Mouse (Mus musculus) layer of hippocampus, postnatal 25 days (tissue): ENCODE results near the gene Zfp280d. TPM values are rescaled to one million over a fixed set of nuclear protein-coding genes. Genes with fewer than 3 reads are reported as not detected.
A peak's percentile ranks its signal among the peaks of the same experiment; 100 is the strongest.
"Not testable (repeated sequence)": the region's sequence is repeated elsewhere in the genome, so short reads cannot be mapped to it uniquely, and the experiment has no call there.

ENCODE experiments used
- DNase-seq, 2 experiments: peaks; one replicate each; pipeline ENCODE4 v3.0.0; 2022; ENCODE audit warnings: mixed read lengths in 2 of 2, low spot score in 1 of 2; ENCODE audit errors: extremely low spot score in 1 of 2
- total RNA-seq, 2 experiments: library from RNA; stranded (reverse); gene quantifications; 2 replicates each; pipeline ENCODE4 v1.2.3; 2021

Gene Zfp280d
- total RNA-seq, 2 experiments from 2014 or later = 42.3 to 54.1 TPM

DNA sequence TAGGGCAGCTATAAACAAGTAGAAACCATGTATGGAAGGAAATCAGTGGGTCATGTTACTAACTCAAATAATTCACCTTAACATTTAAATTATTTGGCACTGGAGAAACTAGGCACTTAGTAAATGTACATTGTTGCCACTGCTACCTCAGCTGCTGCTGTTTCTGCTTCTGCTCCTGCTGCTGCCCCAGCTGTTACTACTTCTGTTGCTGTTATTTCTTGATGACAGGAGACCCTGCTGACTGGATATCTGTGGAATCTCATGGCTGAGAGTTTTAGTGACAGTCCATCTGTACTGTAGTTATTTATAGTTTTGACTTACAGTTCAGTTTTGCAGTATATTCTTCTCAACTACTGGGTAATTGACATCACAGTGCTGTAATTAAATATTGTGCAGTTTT, 69.2 kb downstream of the Zfp280d start:
- no peak for DNase-seq

DNA sequence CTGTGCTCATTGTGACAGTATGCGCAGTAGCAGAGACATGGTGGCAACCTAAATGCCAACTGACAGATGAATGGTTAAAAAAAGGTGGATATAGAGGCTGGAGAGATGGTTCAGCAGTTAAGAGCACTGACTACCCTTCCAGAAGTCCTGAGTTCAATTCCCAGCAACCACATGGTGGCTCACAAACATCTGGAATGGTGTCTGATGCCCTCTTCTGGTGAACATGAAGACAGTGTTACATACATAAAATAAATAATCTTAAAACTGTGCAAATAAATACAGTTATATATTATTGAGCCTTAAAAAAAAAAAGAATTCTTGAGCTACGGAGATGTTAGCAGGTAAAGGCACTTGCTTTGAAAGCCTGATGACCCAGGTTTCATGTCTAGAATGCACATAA, 97.7 kb downstream of the Zfp280d start:
- DNase-seq = no peak

DNA sequence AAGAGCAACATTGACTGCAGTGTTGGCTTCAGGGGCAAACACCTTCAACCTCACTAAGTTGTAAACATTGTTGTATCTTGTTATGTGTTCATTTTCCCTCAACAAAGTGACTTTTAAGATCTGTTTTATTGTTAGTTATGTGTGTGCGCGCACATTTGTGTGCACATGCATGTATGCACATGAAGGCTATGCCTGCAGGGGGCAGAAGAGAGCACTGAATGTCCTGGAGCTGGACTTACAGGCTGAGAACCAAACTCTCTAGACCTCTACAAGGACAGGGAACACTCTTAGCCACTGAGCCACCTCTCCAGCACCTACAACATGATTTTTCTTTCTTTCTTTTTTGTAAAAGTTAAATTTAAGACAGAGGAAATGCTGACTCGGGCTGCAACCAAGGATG, 99.4 kb downstream of the Zfp280d start:
- no peak for DNase-seq

DNA sequence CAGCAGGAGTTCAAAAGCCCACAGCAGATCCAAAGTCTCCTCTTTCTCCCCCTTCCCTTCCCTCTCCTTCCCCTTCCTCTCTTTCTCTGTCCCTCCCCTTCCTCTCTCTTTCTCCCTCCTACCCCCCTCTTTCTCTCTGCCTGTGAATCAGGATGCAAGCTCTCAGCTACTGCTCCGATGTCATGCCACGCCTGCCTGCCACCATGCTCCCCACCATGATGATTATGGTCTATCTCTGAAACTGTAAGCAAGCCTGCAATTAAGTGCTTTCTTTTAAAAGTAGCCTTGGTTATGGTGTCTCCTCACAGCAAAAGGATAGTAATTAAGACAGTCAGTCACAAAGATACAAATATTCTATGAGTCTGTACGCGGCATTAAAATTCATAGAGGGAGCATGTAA, 100.3 kb downstream of the Zfp280d start:
- DNase-seq = no peak

DNA sequence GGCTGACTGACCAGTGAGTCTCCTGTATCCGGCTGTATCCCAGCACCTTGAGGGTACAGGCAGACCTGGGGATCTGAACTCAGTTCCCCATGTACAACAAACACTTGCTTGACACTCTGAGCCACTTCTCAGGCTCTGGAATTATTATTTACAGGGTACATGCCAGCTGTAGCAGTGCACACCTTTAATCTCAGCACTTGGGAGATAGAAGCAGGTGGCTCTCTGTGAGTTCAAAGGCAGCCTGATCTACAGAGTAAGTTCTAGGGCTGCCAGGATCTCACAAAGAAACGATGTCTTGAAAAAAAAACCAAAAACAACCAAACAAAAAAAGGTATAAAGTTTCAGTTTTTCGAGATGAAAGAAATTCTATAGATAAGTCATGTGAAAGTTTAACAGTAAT, 101.0 kb downstream of the Zfp280d start:
- no peak for DNase-seq

DNA sequence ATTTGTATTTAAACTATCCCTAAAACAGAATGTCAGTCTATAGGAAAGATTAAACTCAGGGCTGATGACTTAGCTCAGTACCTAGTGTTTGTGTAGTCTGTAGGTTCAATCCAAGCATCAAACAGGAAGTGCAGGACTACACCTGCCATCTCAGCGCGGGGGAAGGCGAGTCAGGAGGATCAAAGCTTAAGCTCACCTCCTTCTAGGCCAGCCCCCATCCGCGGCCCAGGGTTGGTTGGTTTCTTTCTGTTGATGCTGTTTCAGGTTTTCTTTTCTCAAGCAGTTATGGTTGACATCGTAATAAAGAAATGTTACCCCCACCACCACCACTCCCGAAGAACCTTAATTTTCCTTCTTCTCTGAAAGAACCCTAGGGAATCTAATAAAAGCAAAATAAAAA, 111.1 kb downstream of the Zfp280d start:
- DNase-seq = no peak

DNA sequence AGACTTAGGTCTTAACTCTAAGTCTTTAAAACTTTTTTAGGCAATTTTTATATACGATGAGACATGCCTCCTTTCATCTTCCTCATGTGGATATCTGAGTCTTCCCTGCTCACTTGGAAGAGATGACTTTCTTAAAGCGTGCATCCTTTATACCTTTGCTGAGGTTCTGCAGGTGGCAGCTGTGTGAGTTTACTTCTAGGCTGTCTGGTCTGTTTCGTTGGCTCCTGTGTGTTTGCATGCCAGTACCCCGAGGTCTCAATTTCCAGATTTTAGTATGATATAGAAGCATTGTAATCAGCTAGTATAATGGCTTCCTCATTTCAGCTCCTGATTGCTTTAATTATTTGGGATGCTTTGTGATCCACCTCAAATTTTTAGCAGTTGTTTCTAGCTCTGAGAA, 114.3 kb downstream of the Zfp280d start:
- no peak for DNase-seq

DNA sequence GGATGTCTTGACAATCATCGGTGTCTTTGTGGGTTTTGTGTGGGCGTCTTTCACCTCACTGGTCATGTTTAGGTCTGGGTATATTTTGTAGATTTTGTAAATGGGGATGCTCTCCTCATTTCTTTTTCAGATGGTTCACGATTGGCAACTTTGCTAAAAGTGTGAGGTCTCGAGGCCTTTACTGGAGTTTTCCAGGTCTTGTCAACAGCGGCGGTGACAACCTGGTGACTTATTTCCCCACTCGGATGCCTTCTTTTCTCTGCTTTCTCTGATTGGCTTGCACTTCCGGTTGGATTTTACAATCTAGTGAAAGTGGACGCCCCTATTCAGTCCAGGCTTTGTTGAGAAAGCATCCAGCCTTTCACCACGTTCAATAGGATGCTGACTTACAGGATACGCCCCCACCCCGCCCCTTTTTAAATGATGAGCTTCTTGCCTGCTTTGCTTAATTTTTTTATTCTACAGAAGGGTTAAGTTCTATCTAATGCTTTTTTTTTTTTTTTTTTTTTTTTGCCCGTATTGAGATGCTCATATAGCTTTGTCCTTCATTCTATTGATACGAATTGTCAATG, 114.9 kb downstream of the Zfp280d start:
- no peak for DNase-seq

DNA sequence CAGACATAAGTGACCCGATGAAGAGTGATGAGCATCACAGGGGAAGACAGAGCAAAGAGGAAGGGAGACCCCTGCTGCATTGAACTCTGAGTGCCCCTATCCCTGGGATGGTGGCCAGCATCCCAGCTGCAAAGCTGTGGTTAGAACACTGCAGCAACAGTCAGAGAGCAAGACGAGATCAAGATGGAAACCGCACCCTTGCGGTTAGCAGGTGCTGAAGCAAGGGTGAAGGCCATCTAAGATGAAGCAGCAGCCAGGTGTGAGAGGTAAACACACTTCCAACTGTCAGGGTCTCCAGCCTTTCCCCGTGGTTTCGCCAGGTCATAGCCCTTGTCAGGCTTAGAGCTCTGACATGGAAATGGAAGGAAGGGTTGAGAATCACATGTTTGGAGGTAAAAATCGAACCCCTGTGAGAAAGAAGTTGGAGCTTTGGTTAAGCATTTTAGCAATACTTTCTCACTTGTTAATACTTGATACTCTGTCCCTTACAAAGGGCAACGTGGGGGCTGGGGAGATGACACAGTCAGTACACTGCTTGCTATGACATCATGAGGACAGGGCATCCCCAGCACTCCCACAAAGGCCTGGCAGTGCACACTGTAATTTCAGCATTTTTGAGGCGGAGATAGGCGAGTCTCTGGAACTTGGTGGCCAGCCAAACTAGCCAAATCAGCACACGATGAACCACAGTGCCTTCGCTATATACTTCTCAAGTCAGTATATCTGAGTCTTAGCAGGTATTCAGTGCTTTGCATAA, 115.8 kb downstream of the Zfp280d start:
- no peak for DNase-seq

DNA sequence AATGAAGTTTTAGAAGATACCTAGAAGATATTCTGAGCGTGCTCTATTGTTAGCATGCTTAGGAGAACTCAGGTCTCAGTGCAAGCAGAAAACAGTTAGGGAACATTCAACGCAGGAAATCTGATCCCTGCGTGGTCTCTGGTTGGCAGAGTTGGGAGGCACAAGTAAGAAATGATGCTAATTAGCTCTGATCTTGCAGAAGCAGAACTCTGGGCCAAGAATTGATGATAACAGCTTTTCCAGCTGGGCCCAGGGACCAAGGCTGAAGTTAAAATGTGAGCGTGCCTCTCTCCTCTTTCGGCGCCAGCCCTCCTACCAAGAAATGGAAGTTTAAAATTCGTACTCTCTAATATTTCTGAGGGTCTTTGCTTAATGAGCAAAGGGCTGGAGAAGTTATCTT, 118.0 kb downstream of the Zfp280d start:
- DNase-seq = no peak

DNA sequence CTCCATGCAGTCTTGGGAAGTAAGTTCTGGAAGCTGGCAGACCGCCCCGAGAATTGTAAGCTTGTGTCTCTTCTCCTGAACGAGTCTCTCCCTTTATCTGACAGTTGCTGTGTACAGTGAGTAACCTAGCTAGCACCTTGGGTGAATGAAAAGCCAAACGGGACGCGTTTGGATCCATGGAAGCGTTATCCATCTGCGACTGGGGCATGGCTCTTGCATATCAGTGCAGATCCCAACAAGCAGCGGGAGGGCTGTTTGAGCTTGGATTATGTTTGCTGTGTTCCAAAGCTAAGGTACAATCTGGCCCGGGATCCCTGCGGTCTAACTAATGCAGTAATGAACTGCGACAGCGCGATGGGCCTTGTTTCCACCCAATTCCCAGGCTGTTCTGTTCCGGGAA, 118.6 kb downstream of the Zfp280d start:
- DNase-seq = no peak

DNA sequence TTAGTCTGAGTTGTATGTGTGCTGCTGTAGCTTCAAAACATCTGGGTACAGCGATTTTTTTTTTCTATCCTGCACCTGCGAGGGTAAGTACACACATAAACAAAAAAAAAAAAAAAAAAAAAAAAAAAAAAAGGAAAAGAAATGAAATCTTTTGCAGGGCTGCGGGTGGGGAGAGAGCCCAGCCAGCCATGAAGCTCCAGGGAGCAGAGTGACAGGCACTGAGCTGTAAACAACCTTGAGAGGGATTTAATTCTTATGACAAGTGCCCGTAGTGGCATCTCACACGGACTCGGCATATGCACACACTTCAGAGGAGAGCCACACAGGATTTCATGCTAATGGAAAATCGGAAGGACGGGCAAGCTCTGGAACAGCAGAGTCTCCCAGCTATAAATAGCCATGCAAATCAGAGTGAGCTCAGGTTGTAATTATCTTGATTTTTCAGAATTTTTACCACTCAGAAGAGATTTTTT, 119.2 kb downstream of the Zfp280d start:
- no peak for DNase-seq

DNA sequence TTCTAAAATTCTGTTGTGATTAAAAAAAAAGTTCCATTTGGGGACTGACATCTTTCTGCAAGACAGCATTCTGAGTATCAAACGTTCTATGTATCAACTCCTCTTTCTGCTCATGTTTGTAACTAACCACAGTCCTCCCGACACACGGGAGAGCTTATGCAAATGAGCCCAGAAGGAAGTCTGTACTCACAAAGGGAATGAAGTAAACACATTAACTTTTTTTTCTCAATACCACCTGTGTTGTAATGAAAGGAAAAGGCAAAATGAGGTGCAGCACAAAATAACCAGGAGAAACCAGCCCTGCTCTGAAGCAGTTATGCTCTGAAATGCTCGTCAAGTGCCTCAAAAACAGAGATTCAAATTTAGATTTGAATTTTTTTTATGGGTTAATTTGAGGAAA, 125.5 kb downstream of the Zfp280d start:
- no peak for DNase-seq

DNA sequence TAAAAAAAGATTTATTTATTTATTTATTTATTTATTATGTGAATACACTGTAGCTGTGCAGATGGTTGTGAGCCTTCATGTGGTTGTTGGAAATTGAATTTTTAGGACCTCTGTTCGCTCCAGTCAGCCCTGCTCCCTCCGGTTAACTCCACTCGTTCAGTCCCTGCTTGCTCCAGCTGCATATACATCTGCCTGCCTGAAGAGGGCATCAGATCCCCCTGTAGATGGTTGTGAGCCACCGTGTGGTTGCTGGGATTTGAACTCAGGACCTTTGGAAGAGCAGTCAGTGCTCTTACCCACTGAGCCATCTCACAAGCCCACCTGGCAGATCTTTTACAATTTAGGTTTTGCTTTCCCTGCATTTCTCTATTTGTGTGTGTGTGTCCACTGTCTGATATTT, 127.1 kb downstream of the Zfp280d start:
- not testable (repeated sequence) for DNase-seq

DNA sequence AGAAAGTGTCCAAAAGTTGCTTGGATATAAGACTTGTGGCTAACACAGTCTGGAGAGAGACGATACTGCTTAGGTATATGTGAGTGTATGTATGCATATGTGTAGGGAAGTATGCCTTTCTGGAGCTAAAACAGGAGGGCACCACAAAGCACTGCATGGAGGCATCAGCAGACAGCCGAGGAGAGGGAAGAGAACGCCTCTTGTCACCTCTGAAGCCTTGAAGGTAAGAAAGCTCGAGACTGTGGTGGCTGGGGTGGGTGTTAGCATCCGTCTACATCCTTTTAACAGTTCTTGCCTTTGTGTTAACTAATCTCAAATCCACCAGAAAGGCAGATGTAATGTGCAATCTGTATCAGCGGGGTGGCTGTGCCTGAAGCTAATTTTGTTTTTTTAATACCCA, 128.8 kb downstream of the Zfp280d start:
- no peak for DNase-seq

DNA sequence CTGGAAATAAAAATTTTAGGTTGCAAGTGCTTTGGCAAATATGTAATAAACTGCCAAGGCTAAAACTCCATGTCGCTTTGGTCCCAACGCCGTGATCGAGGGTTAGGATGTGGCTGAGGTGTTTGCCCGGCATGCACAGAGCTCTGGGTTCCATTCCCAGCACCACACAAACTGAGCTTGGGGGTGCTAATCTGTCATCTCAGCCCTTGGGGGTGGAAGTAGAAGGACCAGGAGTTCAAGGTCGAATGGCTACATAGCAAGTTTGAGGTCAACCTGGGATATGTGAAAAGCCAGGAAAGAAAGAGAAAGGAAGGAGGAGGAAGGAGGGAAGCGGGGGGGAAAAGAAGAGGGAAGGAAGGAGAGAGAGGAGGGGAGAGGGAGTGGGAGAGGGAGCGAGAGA, 129.8 kb downstream of the Zfp280d start:
- DNase-seq = no peak

DNA sequence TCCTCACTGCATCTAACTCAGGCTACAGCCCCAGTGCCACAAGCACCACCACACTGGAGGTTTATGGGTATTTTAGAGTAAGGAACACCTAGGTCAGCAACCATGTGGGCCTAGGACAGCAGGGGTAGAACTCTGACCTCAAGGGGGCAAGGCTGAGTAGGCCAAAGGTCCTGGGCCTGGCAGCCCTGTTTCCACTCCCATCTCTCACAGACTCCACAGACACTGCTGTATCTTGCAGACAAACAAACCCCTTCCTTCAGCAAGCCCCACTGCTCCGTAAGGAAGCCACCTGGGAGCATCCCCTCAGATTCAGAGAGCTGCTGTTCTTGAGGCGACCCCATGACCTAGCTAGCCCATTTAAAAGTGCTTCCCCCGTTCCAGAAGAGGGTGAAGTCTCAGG, 130.3 kb downstream of the Zfp280d start:
- no peak for DNase-seq

DNA sequence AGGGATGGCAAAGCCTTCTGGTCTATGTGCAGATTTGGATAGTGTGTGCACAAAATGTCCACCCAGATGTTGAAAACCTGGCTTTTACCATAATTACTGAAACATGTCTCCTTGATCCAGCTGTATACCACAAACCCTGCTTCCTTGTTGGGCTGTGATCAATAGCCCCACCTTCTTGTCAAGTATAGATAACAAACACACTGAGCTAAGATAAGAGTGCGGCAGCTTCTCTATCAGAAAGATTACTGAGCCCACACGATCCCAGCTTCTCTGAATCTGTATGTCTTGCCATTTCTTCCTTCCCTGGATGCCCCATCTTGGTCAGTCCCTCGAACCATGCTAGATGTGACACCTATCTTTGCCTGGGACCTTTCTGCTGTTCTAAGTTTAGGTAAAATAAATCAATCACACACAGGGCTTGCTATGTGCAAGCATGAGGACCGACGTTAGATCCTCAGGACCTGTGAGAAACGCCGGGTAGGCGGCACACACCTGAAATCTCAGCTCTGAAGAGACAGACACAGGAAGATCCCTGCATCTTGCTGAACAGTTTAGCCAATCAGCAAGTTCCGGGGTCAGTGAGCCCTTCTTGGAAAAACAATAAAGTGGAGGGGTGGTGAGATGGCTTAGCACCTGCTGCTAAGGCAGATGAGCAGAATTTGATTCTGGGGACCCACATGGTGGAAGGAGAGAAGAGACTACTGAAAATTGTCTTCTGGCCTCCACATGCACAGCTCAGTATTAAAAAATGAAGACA, 131.4 kb downstream of the Zfp280d start:
- DNase-seq = no peak

DNA sequence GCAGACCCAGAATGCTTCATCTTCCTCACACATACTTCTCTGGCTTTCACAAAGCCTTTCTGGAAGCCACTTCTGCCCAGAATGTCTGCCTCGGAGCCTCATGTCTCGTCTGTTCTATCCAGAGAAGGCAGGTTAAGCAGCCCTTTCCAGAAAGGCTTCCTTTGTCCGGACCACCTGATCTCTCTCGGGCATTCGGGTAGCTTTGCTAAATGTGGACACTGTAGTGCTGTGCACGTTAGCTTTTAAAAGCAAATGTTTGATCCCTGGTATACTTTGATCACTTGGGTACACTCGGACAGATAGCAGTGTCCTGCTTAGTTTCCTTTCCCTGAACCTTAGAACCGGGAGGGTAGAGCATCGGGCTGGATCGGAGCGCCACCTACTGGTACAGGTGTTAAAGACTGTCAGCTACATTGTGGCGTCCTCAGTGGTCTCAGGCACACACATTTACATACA, 133.5 kb downstream of the Zfp280d start:
- DNase-seq = peak; percentile 72 to 93

DNA sequence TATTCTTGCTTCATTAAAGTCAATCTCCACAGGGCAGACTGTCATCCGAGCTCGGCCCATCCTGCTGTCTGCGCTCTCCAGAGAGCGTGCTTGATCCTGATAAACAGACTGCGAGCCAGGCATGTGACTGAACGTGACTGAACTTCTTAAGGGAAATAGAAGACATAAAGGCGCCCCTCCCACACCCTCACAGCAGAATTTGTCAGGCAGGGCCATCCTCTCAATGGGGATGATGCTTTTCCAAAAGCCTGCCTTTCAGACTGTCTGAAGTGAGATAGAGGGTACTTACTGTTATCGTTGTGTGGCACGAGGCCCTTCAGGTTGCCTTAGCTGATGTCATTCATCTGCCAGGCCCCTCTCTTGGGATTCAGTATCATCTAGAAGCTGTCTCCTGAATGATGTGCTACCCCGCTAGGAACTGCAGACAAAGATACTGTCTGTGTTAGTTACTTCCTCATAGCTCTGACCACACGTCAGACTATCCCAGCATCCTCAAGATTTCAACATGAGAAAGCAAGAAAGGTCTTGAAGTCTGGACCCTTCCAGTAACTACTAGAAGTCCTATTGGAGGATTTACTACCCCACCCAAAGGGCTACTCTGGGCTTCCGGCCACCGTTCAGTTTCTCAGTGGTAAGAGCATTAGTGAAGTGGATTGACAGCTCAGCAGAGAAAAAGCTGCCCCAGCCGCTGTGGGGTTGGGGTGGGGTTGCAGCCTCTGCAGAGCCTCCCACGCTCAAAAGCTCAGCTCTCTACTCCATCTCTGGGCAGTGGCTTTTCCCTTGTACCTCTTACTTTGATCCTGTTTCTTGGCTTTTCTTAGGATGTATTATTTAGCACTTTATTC, 134.9 kb downstream of the Zfp280d start:
- DNase-seq = no peak

DNA sequence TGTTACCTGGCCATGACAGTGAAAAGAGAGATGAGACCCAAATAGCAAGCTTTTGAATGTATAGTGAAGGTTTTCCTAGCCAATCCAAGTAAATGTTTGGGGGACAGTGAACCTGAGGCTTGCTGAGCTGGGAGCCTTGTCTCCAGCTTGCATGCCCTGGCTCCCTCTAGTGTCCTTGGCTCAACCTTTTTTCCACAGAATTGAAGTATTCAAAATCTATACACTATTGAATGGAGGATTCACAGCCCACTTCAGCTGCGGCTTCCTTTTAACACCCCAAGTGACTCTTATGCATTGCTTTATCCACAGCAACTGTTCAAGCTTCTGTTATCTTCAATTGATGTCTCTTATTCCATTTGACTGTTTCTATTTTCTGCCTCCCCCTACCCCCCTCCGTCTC, 137.1 kb downstream of the Zfp280d start:
- DNase-seq = no peak
